Mouse (Mus musculus): ENCODE data around the gene Rpl34.

Gene Rpl34

GRCm38 (mm10) chr3:130712891-130713290 is 17.3 kb downstream of the Rpl34 start:
- DNase-seq (ENCODE audit: low read depth) = no peak

GRCm38 (mm10) chr3:130710103-130710502 is 20.1 kb downstream of the Rpl34 start:
- no peak for DNase-seq (ENCODE audit: low read depth)

GRCm38 (mm10) chr3:130708967-130709924 is 21.0 kb downstream of the Rpl34 start, which contains the start of gene Ostc:
Gene Ostc (minus strand): TSS chr3:130709444.
- peak; percentile 96 for DNase-seq (ENCODE audit: low read depth)

- no peak for DNase-seq (ENCODE audit: low read depth)
These were observed 21.7 kb downstream of the Rpl34 start for GRCm38 (mm10) chr3:130708529-130708928.

GRCm38 (mm10) chr3:130702289-130702688 is 27.9 kb downstream of the Rpl34 start:
- no peak for DNase-seq (ENCODE audit: low read depth)

GRCm38 (mm10) chr3:130697622-130698021 is 32.6 kb downstream of the Rpl34 start:
- DNase-seq (ENCODE audit: low read depth) = no peak

GRCm38 (mm10) chr3:130694705-130695104 is 35.5 kb downstream of the Rpl34 start:
- no peak for DNase-seq (ENCODE audit: low read depth)

- no peak for DNase-seq (ENCODE audit: low read depth)
These were observed 36.1 kb downstream of the Rpl34 start for GRCm38 (mm10) chr3:130694041-130694593.

GRCm38 (mm10) chr3:130691596-130692170 is 38.5 kb downstream of the Rpl34 start:
- DNase-seq (ENCODE audit: low read depth) = peak; percentile 80

- DNase-seq (ENCODE audit: low read depth) = no peak
These were observed 39.2 kb downstream of the Rpl34 start for GRCm38 (mm10) chr3:130690834-130691595.

- no peak for DNase-seq (ENCODE audit: low read depth)
These were observed 40.6 kb downstream of the Rpl34 start for GRCm38 (mm10) chr3:130689630-130690029.

- DNase-seq (ENCODE audit: low read depth) = no peak
These were observed 43.1 kb downstream of the Rpl34 start for GRCm38 (mm10) chr3:130687051-130687450.

GRCm38 (mm10) chr3:130685014-130685366 is 45.2 kb downstream of the Rpl34 start:
- no peak for DNase-seq (ENCODE audit: low read depth)

GRCm38 (mm10) chr3:130684276-130685013 is 45.8 kb downstream of the Rpl34 start:
- DNase-seq (ENCODE audit: low read depth) = no peak

- DNase-seq (ENCODE audit: low read depth) = no peak
These were observed 46.4 kb downstream of the Rpl34 start for GRCm38 (mm10) chr3:130683836-130684235.

- no peak for DNase-seq (ENCODE audit: low read depth)
These were observed 48.0 kb downstream of the Rpl34 start for GRCm38 (mm10) chr3:130682183-130682582.

GRCm38 (mm10) chr3:130681226-130681625 is 49.0 kb downstream of the Rpl34 start:
- DNase-seq (ENCODE audit: low read depth) = no peak

GRCm38 (mm10) chr3:130677671-130678460 is 52.3 kb downstream of the Rpl34 start:
- no peak for DNase-seq (ENCODE audit: low read depth)

All from fibroblast of lung, adult 2 months (primary cell).